Mouse (Mus musculus): ENCODE results near the gene Uqcc2. TPM values are rescaled to one million over a fixed set of nuclear protein-coding genes. Genes with fewer than 3 reads are reported as not detected.

Uqcc2 gene
- total RNA-seq, 2 experiments from 2014 or later = 242 to 270 TPM

GRCm38 (mm10) chr17:27155752-27156151 lies 22.0 kb upstream of the Uqcc2 start:
- no peak for DNase-seq (ENCODE audit: low spot score in 2 of 2)

GRCm38 (mm10) chr17:27154881-27155280 lies 21.2 kb upstream of the Uqcc2 start:
- DNase-seq (ENCODE audit: low spot score in 2 of 2) = no peak

GRCm38 (mm10) chr17:27154256-27154655 lies 20.5 kb upstream of the Uqcc2 start:
- DNase-seq (ENCODE audit: low spot score in 2 of 2) = no peak

GRCm38 (mm10) chr17:27153773-27154193 lies 20.1 kb upstream of the Uqcc2 start:
- DNase-seq (ENCODE audit: low spot score in 2 of 2) = no peak

GRCm38 (mm10) chr17:27152976-27153723 lies 19.4 kb upstream of the Uqcc2 start:
- no peak for DNase-seq (ENCODE audit: low spot score in 2 of 2)

- no peak for DNase-seq (ENCODE audit: low spot score in 2 of 2)
These were observed 17.7 kb upstream of the Uqcc2 start for GRCm38 (mm10) chr17:27151411-27151810.

GRCm38 (mm10) chr17:27150871-27151270 lies 17.2 kb upstream of the Uqcc2 start:
- DNase-seq (ENCODE audit: low spot score in 2 of 2) = no peak

- DNase-seq (ENCODE audit: low spot score in 2 of 2) = no peak
These were observed 12.7 kb upstream of the Uqcc2 start for GRCm38 (mm10) chr17:27146323-27146923.

GRCm38 (mm10) chr17:27144152-27144551 lies 10.4 kb upstream of the Uqcc2 start:
- DNase-seq (ENCODE audit: low spot score in 2 of 2) = no peak

- peak; percentile 44 for DNase-seq (ENCODE audit: low spot score in 2 of 2)
These were observed 8.3 kb upstream of the Uqcc2 start for GRCm38 (mm10) chr17:27141971-27142450.

GRCm38 (mm10) chr17:27140262-27140661 lies 6.5 kb upstream of the Uqcc2 start:
- DNase-seq (ENCODE audit: low spot score in 2 of 2) = no peak

- DNase-seq (ENCODE audit: low spot score in 2 of 2) = no peak
These were observed 5.6 kb upstream of the Uqcc2 start for GRCm38 (mm10) chr17:27139304-27139703.

GRCm38 (mm10) chr17:27138396-27138795 lies 4.7 kb upstream of the Uqcc2 start:
- DNase-seq (ENCODE audit: low spot score in 2 of 2) = no peak

- DNase-seq (ENCODE audit: low spot score in 2 of 2) = no peak
These were observed 999 bp upstream of the Uqcc2 start for GRCm38 (mm10) chr17:27134715-27135114.

- no peak for DNase-seq (ENCODE audit: low spot score in 2 of 2)
These were observed 471 bp upstream of the Uqcc2 start for GRCm38 (mm10) chr17:27134187-27134586.

GRCm38 (mm10) chr17:27132238-27132637 lies 1.5 kb downstream of the Uqcc2 start:
- DNase-seq (ENCODE audit: low spot score in 2 of 2) = no peak

GRCm38 (mm10) chr17:27131240-27131665 lies 2.5 kb downstream of the Uqcc2 start:
- DNase-seq (ENCODE audit: low spot score in 2 of 2) = peak; percentile 54 to 56

GRCm38 (mm10) chr17:27130246-27130645 lies 3.5 kb downstream of the Uqcc2 start:
- no peak for DNase-seq (ENCODE audit: low spot score in 2 of 2)

GRCm38 (mm10) chr17:27129819-27130218 lies 3.9 kb downstream of the Uqcc2 start:
- no peak for DNase-seq (ENCODE audit: low spot score in 2 of 2)

GRCm38 (mm10) chr17:27129291-27129690 lies 4.4 kb downstream of the Uqcc2 start:
- DNase-seq (ENCODE audit: low spot score in 2 of 2) = no peak

GRCm38 (mm10) chr17:27128189-27128588 lies 5.5 kb downstream of the Uqcc2 start:
- no peak for DNase-seq (ENCODE audit: low spot score in 2 of 2)

GRCm38 (mm10) chr17:27126974-27127373 lies 6.7 kb downstream of the Uqcc2 start:
- no peak for DNase-seq (ENCODE audit: low spot score in 2 of 2)

Data from left cerebral cortex, adult 18-20 months (tissue).